Mouse (Mus musculus) frontal cortex, adult 2 months (tissue): Measurements from ENCODE around the gene Zbtb18. TPM values are rescaled to one million over a fixed set of nuclear protein-coding genes. Genes with fewer than 3 reads are reported as not detected.
"Not testable (repeated sequence)": the region's sequence is repeated elsewhere in the genome, so short reads cannot be mapped to it uniquely, and the experiment has no call there.

ENCODE experiments used
- DNase-seq, 2 experiments: peaks; one replicate each; pipeline ENCODE4 v3.0.0; 2022; ENCODE audit warnings: low spot score in 1 of 2; ENCODE audit errors: extremely low spot score in 1 of 2
- polyA plus RNA-seq: library from polyadenylated mRNA; depleted of rRNA; stranded (reverse); fragments of >200 nt; gene quantifications from 2 replicates; pipeline ENCODE4 v1.2.3, GENCODE M21; 2012

The Zbtb18 gene
- polyA plus RNA-seq, 1 experiment, result 77.6 TPM

GRCm38 (mm10) chr1:177447086-177447485 is 4.9 kb downstream of the Zbtb18 start:
- DNase-seq, result no peak

DNA sequence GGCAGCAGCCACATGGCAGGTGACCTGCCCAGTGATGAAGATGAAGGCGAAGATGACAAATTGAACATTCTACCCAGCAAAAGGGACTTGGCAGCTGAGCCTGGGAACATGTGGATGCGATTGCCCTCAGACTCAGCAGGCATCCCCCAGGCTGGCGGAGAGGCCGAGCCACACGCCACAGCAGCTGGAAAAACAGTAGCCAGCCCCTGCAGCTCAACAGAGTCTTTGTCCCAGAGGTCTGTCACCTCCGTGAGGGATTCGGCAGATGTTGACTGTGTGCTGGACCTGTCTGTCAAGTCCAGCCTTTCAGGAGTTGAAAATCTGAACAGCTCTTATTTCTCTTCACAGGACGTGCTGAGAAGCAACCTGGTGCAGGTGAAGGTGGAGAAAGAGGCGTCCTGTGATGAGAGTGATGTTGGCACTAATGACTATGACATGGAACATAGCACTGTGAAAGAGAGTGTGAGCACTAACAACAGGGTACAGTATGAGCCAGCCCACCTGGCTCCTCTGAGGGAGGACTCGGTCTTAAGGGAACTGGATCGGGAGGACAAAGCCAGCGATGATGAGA is 5.5 kb downstream of the Zbtb18 start:
- DNase-seq, result no peak

- no peak for DNase-seq
Observed at GRCm38 (mm10) chr1:177448121-177448561, 6.0 kb downstream of the Zbtb18 start.

GRCm38 (mm10) chr1:177448921-177449320 is 6.8 kb downstream of the Zbtb18 start:
- DNase-seq, result no peak

DNA sequence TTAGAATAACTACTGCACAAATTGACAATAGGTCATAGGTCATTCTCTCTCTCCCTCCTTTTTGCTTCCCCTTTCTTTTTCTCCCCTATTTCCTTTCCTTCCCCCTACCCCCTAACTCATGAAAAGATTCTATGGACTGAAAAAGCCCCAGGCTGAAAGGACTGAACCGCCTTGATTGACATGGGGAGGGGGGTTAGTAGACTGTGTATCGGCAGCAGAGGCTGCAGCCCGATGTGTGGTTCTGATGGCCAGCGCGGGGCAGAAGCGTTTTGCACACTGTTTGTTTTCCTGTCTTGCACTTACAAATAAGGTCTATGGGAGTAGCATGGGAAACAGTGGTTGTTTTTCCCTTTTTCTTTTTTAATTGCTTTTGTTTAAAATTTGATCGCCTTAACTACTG is 7.7 kb downstream of the Zbtb18 start:
- not testable (repeated sequence) for DNase-seq

DNA sequence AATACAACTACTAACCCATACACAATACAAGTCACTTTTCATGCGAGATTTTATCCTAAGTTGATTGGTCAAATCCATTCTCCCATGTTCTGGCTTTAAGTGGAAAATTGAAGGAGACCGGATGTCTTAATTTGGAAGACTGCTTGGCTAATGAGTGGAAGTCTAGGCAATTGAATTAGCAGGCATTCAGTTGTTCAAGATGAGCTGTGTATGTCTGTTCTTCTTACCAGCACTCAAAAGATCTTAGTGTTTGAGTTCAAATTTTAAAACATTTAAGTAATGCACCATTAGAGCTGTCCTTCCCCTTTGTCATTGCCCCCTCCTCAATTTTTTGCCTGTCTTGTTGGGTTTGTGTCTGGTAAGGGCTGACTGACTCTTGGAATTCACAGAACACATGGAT is 8.9 kb downstream of the Zbtb18 start:
- no peak for DNase-seq

GRCm38 (mm10) chr1:177451991-177452431 is 9.9 kb downstream of the Zbtb18 start:
- DNase-seq, result no peak

GRCm38 (mm10) chr1:177452987-177453386 is 10.8 kb downstream of the Zbtb18 start:
- no peak for DNase-seq

DNA sequence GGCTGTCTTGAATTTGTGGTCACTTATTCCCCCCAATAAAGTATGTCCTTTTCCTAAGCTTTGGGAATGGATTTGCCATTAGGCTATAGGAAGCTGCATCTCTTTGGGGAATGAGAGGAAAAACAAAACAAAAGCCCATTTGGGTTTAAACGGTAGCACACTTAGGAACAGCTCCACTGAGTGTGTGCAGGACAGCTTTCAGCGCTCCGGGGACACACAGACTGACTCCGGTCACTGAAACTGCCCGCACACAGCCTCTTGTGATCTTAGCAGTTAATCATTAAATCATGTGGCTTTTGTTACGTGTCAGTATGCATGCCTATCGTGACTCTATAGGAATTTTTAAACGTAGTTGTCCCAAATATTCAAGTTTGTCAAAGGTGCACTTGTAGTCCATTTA is 11.7 kb downstream of the Zbtb18 start:
- DNase-seq, result no peak

DNA sequence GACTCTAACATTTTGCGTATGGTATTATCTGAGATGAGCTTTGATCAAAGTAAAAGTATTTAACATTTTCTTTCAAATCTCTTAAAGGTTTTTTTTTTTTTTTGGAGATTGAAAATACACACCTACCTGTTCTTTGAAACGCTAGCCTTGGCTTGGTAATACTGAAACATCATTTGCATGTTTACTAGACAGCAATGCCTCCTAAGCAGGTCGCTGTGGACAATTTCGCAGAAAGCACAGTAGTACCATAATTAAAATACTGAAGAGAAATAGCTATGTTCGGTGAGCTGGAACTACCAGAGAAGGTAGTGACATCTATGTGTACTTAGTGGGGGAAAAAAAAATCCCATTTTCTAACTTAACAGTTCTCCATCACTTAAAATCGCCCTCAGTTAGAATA is 12.3 kb downstream of the Zbtb18 start:
- no peak for DNase-seq

DNA sequence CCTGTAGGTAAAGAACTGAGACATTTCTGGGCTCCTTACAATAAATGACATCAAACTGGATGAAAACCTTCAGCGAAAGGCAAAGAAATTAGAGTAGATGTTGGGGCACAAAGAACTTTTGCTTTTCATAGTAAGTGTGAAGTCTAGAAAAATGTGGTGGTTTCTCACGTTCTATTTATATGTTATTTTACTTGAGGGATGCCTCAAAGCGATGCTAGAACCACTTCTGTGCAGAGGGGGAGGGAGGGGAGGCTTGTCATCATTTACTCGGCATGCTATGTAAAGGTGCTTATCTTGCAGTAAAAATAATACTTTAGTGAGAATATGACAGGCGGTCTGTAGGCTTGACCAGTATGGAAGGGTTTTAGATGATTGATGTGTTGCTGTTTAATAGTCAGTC is 13.3 kb downstream of the Zbtb18 start:
- no peak for DNase-seq

DNA sequence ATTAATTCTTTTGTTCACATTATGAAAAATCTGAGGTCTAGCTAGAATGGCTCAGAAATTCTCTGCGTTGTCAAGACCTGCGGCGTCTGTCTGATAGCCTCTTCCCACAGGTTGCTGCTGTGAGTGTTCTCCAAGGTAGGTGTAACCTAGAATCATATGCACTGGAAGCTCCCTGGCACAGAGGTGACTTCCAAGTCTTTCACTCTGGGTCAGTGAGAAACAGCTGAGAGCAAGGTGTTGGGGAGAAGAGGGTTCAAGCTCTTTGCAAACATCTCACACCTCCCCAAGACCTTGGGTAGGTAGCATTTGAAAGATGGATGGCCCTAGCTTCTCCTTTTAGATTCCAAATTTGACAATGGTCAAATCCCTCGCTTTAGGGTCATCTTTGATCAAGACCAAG is 14.1 kb downstream of the Zbtb18 start:
- DNase-seq, result no peak

GRCm38 (mm10) chr1:177456772-177457171 is 14.6 kb downstream of the Zbtb18 start:
- no peak for DNase-seq

- DNase-seq, result no peak
Observed at GRCm38 (mm10) chr1:177457981-177458380, 15.8 kb downstream of the Zbtb18 start.

- no peak for DNase-seq
Observed at GRCm38 (mm10) chr1:177458456-177459389, 16.6 kb downstream of the Zbtb18 start.

DNA sequence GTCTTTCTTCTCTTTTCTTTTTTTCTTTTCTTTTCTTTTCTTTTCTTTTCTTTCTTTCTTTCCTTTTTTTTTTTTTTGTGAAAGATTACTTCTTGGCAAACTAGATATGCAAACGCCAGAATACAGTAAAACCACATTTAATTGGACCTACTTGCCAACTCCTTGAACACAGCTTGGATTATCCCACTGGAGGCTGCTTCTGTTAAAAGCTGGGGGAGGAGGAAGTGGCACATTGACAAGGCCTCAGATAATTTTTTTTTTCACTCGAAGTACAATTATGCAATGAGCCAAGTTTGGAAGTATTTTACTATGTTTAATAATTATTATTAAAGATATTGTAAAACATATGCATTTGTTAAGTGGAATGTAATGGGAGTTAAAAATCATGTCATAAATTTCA is 17.4 kb downstream of the Zbtb18 start:
- DNase-seq, result no peak

- no peak for DNase-seq
Observed at GRCm38 (mm10) chr1:177467150-177467549, 25.0 kb downstream of the Zbtb18 start.

DNA sequence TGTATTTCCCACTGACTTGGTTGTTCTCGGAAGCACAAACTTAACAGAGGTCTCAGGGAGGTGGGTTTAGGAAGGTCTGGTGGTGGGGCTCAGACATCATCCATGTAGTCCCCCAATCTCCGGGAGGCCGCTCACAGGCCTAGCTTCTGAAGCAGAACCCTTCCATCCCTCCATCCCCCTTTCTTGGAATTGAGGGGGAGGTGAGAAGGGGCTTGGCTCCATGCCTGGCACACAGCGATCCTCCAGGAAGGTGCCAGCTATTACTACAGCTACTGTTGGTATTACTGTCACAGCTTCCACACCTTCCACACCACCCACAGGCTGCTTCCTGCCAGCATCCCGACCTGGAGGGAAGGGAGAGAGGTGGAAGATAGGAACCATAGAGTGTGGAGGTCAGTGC is 26.3 kb downstream of the Zbtb18 start:
- DNase-seq, result peak in 1 of 2 experiments; percentile 82

DNA sequence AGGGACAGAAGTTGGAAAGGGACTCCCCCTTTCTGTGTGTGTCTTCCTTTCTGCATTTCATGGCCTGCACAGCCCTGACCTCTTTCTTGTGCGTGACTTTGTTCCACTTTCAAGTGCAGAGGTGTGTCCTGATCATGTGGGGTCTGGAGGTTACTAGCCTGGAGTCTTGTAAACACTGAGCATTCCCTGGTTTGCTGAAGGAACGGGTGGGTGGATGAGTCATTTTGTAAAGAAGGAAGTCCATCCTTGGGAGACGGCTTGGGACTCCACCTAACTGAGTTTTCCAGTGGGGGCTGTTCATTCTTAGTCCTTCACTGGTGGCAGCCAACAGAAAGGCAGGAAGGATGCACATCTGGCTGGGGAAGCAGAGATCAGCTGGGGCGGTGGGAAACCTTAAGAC is 27.9 kb downstream of the Zbtb18 start:
- no peak for DNase-seq

DNA sequence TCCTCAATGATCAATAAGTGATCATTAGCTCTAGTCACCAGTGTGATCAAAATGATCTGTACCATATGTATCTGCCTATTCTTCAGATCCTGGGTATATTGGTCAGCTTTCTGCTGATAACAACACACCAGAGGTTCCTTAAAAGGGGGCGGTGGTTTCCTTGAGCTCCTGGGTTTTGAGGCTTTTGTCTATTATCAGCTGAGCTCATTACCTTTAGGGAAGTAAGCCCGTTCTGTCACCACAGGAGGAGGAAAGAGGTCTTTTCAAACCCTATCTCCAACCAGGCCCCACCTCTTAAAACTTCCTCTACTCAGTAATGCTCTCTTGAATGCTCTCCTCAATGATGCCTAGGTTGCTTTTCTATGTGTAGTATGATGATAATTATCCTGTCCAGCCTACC is 28.8 kb downstream of the Zbtb18 start:
- DNase-seq, result no peak

DNA sequence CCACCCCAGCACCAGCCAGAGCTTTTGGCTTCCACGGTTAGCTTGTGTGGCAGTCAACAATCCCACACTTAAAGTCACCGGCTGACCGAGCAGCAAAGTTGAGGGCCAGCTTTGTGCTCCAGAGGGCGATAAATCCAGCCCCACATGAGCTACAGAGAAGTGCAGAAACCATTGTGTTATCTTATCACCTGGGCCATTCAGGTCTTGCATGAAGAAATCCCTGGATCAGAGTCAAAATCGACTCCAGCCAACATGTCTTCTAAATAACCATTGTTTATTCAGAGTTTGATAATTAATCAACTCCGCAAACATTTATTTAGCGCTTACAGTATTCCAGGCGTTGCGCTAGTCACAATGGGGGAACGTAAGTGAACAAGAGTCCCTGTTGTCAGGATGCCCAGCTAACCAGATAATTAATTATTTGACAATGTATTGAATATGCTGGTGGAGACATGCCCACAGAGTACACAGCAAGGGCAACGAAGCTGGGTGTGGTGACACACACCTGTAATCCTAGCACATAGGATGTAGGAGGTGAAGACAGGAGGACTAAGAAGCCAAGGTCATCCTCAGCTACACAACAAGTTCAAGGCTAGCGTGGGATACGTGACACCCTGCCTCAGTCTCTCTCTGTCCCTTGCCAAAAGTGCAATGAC is 33.5 kb downstream of the Zbtb18 start:
- no peak for DNase-seq
